Mouse (Mus musculus) gastrocnemius, postnatal 25 days (tissue): ENCODE data around the gene Dnajc8. TPM values are rescaled to one million over a fixed set of nuclear protein-coding genes. Genes with fewer than 3 reads are reported as not detected.
"Not testable (repeated sequence)": the region's sequence is repeated elsewhere in the genome, so short reads cannot be mapped to it uniquely, and the experiment has no call there.

Source experiments
- DNase-seq: peaks from one replicate; pipeline ENCODE4 v3.0.0; 2022
- total RNA-seq, 2 experiments: library from RNA; stranded (reverse); gene quantifications; 1 replicate in 1 of 2; 2 replicates in 1 of 2; pipeline ENCODE4 v1.2.3; 2021

Gene Dnajc8
- total RNA-seq, 2 experiments from 2014 or later: 43.5 to 44.5 TPM

- DNase-seq: peak; percentile 94
Observed at GRCm38 (mm10) chr4:132515369-132516155, 19.8 kb upstream of the Dnajc8 start.

GRCm38 (mm10) chr4:132518066-132518465 is 17.3 kb upstream of the Dnajc8 start:
- no peak for DNase-seq

DNA sequence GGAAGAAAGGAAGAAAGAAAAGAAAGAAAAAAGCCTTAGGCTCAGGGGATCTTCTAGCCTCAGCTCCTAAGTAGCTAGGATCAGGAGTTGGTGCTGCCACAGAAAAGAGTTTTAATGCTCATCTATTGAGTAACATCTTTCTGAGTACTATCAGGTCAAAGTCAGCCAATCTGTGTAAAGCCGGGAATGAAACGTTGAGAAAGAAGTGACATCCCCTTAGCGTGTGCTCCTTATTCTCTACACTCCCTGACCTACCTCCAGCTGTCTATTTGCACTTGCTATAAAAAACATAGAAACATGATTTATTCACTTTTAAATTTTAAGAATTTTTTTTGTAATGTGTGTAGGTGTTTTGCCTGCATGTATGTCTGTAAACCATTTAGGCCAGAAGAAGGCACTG is 16.2 kb upstream of the Dnajc8 start:
- DNase-seq: no peak

DNA sequence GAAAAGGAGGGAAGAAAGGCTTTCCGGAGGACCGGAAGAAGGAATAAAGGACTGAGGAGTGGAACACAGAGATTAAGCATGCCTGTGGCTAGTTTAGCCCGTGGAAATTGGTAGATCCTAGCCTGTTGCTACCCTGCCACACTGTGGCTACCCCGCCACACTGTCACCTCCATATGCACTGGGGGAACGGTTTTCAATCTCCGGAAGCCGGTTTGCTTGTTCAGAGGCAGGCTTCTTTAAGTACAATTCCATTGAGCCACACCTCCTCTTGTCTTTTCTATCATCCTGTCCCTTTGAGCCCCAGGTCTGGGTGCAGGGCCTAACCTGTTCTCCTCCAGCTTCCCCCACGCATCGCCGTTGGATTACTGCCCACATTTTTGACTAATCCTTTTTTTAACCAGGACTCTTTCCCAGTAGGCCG is 11.0 kb upstream of the Dnajc8 start:
- DNase-seq: no peak

- no peak for DNase-seq
Observed at GRCm38 (mm10) chr4:132524808-132525207, 10.5 kb upstream of the Dnajc8 start.

DNA sequence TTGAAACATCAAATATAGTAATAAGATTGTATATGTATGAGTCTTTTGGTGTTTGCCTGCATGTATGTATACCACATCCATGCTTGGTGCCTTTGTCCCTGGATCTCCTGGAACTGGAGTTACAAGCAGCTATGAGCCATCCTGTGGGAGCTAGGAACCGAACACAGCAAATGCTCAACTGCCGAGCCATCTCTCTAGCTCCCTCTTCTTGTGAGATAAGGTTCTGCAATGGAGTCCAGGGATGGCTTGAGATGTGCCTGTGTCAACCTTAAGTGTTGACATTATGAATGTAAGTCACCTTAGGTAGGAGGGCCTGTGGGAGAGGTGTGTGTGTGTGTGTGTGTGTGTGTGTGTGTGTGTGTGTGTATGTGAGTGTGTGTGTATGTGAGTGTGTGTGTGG is 8.7 kb upstream of the Dnajc8 start:
- no peak for DNase-seq

DNA sequence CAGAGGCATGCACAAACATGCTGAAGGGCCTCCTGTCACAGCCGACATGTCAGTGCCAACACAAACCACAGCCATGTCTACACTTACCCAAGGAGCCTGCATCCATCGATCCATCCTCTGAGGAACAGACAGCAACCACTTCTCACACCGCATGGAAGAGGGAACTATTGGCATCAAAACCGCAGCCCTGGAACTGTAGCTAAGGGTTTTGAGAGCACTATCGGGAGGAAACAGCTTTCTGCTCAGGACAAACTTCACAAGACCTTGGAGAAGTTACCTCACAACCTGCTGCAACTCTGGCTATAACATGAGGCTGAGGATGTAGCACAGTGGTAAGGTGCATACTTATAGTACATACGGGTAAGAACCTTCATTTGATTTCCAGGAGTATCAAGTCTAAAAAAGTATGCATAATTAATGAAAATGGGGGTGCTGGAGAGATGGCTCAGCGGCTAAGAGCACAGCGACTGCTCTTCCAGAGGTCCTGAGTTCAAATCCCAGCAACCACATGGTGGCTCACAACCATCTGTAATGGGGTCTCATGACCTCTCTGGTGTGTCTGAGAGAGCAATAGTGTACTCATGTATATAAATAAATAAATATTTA is 7.3 kb upstream of the Dnajc8 start:
- no peak for DNase-seq

DNA sequence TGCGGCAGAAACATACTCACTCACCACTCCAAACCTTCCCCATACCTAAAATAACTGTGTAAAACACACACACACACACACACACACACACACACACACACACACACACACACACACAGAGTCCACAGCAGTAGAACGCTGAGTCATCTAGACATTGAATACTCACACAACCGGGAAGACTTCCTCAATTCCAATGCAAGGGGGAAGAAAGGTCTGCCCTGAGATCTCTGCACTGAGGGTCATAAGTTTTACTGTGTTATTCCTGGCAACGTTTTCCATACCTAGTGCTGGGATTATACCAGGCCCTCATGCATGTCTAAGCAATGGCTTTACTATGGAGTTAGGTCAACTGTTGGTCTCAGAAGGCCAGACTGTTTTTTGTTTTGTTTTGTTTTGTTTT is 6.0 kb upstream of the Dnajc8 start:
- no peak for DNase-seq

DNA sequence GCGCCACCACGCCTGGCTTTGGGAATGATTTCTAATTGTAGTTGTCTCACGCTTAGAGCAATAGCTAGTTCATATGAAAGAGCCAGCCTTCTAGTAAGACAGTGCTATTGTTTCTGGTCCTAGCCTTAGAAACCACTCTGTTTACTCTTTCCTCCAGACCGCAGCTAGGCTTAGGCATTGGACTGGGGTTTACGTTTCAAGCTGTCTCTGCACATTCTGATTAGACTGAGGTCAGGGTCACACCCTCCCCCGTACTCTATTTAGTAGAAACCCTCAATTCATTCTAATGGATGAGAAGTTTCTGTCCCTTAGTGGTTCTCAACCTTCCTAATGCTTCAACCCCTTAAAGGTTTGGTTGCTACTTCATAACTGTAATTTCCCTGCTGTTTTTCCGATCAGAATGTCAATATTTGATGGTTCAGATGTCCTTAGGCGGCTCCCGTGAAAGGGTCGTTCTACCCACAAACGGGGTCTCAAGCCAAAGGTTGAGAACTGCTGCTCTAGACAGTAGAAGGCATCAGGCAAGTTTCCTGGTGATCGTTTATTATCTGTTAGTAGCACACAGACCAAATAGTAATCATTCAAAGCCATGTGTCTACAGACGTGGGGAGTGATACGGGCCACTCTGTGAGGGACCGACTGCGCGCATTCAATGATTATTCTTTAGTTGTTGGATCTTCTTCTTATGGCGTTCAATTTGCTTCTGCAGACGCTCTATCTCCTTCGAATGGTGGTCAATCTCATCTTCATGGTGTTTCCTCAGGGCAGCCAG is 5.1 kb upstream of the Dnajc8 start:
- DNase-seq: no peak

DNA sequence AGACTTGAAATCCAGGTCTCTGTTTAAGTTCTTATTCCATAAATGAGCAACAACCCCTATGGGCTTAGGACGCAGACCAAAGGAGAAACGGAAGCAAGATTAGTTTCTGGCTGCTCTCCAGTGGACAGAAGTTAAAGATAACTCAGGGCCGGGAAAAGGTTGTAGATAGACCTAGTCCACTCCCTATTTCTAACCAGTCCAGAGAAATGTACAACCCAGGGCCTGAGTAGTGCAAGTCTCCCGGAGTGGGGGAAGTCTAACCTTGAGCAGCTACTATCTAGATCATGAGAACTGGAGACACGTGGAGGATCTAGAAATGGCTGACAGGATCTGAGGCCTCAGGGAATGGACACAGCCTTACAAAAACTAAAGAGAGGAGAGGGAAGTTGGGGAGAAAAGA is 2.9 kb upstream of the Dnajc8 start:
- DNase-seq: no peak

GRCm38 (mm10) chr4:132532981-132533916 is 2.1 kb upstream of the Dnajc8 start, which contains the start of gene Atpif1:
TSS of gene Atpif1 (minus strand) at chr4:132533659.
- DNase-seq: peak; percentile 89

GRCm38 (mm10) chr4:132539481-132539880 is 4.1 kb downstream of the Dnajc8 start:
- DNase-seq: no peak

DNA sequence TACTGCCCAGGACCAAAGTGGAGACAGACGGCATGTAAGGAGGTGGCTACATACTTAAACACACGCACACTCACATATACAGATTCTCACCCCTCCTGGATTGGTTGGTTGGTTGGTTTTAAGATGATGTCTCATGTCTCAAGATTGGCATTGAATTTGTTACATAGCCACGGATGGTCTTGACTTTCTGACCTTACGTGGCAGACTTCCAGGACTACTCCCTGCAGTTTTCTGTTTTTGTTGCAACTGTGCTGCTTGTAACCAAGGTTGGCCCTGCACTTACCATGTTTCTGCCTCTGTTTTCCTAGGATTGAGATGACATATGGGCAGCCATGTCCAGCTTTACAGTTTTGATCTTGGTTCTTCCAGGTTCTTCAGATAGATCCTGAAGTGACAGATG is 6.1 kb downstream of the Dnajc8 start:
- DNase-seq: no peak

- DNase-seq: no peak
Observed at GRCm38 (mm10) chr4:132542724-132543123, 7.4 kb downstream of the Dnajc8 start.

GRCm38 (mm10) chr4:132545851-132546250 is 10.5 kb downstream of the Dnajc8 start:
- no peak for DNase-seq

DNA sequence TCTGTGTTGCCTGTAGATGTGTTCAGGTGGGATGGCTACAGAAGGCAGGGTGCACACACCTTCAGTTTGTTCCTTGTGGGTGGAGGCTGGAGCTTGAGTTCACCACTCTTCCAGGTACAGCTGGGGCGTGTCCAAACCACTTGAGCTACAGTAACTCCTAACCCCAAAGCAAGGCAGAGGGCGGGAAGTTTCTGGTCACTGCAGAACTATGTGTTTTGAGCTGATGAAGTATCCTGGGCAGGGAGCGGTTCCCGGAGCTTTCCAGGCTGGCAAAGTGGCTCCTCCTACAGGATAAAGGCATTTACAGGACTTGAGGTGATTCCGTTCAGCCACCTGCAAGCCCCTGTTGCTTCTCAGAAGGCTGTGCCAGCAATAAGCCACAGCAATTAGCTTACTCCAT is 18.9 kb downstream of the Dnajc8 start:
- DNase-seq: no peak

- no peak for DNase-seq
Observed at GRCm38 (mm10) chr4:132554653-132555052, 19.3 kb downstream of the Dnajc8 start.

DNA sequence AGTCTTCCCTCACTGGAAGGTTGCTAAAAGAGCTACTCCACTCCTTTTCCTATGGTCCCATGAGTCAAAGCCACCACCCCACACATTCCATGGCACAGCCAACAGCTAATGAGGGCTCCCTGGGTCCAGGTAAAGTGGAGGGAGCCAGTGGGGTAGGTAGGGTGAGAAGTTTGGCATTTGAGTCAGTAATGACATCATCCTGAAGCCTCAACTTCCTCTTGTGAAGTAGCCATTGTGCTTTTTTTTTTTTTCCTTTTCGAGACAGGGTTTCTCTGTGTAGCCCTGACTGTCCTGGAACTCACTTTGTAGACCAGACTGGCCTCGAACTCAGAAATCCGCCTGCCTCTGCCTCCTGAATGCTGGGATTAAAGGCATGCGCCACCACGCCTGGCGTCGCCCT is 20.2 kb downstream of the Dnajc8 start:
- not testable (repeated sequence) for DNase-seq

DNA sequence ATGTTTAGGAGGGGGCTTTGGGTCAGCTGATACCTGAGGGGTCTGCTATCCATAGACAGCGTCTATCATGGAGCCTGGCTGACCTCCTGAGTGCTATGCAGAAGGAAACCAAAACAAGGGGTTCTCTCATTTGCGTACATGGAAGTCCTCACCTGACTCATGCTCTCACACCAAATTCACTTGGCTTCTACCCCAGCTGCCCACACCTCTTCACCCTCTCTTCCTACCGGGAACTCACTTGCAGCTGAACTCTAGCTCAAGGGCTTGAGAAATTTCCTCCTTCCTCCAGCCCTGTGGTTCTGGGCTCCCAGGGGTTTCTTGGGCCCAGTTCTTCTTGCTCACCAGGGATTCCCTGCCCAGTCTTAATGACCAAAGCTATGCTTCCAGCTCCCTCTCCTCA is 27.9 kb downstream of the Dnajc8 start:
- no peak for DNase-seq

GRCm38 (mm10) chr4:132563965-132564364 is 28.6 kb downstream of the Dnajc8 start, which contains the start of gene Ptafr:
TSS of gene Ptafr (plus strand) at chr4:132564067.
- DNase-seq: peak; percentile 44

DNA sequence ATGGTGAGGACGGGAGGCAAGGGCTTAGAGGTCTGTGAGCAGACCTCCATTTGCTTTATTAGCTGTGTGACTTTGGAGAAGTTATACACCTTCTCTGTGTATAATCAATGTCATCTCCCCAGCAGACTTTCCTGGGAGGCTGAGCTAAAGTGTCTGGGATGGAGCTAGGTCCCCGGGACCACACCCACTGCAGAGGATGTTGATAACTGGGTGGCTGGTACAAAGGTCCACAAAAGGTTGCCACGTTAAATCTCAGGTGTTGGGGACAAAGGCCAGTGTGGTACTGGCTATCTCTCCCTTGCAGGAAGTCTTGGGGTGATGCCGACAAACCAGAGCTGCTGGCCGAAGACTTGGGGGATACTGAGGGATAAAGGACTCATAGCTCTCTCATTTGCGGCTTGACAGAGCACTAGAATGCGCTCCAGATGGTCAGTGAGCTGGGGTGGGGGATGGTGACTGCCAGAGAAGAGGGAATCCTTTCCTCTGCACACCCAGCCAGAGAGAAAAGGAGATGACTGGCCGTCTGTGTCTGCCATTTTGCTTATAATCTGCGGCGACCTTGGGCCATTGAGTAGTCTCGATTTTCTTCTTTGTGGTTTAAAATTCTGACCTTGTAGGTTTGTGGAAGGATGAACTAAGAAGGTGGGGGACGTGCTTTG is 29.9 kb downstream of the Dnajc8 start:
- DNase-seq: no peak
